Mouse (Mus musculus): ENCODE measurements around the gene Vmn1r30.

The Vmn1r30 gene

DNA sequence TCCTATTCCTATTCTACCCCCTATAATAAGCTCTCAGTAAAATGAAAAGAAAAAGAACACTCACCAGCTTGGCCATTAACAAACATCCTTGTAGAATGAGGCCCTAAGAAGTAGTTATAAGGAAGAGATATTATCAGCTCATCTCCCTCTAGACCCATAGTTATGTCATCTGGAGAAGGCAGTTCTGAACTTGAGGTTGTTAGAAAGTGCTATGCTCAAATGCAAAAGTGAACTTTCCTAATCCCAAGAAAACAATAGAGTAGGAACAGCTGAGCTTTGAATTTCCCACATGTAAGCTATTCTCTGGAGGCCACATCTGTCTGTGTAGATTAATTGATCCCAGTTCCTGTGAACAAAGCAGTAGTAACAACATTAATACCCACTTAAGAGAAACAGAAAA, at the start of gene Vmn1r30:
TSS of gene Vmn1r30 (minus strand) at position 101 of the 400 bp plus-strand sequence.
- no peak for DNase-seq

- DNase-seq = no peak
Observed at GRCm38 (mm10) chr6:58475230-58475629, 32.0 kb upstream of the Vmn1r30 start, which contains the start of gene Vmn1r31. Gene Vmn1r31, minus strand, starts transcription at chr6:58475330.
